Comparison of ENCODE assay signal across 8 mouse cellular contexts in the genomic region with DNA sequence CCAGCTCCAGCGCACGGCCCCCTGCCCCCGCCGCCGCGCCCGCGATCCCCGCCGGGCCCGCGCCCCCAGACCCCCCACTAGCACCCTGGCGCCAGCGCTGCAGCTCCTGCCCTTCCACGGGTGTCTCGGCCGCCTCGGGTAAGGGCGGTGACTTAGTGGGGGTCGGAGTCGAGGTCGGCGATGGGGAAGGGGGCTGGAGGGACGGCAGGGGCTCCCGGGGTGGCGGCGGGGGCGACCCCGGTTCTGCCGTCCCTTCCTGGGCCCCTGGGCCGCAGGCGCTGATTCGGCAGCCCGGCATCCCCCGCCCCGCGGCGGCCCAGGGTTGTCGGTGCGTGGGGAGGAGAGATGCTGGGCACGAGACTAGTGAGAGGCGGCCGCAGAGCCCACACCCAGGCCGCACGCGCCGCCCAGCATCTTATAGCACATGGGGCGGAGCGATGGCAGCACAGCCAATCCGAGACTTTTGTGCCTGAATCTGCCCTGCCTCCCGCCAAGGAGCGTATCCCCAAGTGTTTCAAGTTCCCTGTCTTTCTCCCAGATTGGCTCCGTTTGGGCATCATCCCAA. TPM values are rescaled to one million over a fixed set of nuclear protein-coding genes. Genes with fewer than 3 reads are reported as not detected.
A peak's percentile ranks its signal among the peaks of the same experiment; 100 is the strongest.
DNase-seq lines count a peak whose midpoint lies in the region; ATAC-seq lines count a peak whose summit lies in the region.

A gene (minus strand): TSS at position 391 of the 565 bp plus-strand sequence.

- intact Hi-C loops in left cerebral cortex, postnatal 10 days (cut with DNase I): no loop called here

- peak; percentile 59 for ATAC-seq in common myeloid progenitor, adult 5-6 weeks (replicated peaks; ENCODE audit: low read depth, poor library complexity, severe bottlenecking)
- peak; percentile 60 for ATAC-seq in inflammation-experienced regulatory T-cells, adult 6 months
- no peak for ATAC-seq in erythroid progenitor cell, adult 5-6 weeks (replicated peaks; ENCODE audit: low FRiP score, poor library complexity, severe bottlenecking)

- H3K36me3 ChIP-seq in megakaryocyte, embryonic 14.5 days (replicated peaks; ENCODE audit: low read length): no peaks in the 10 kb centered on the region

- peaks cover 39% of the 10 kb centered on the region for H3K4me1 ChIP-seq in megakaryocyte, embryonic 14.5 days

- peak within 1 kb of the TSS; percentile 84 for H3K4me3 ChIP-seq in megakaryocyte, embryonic 14.5 days (replicated peaks)

- H3K27me3 ChIP-seq in megakaryocyte, embryonic 14.5 days (replicated peaks): peaks cover 87% of the 10 kb centered on the region

- DNase-seq in adrenal gland, adult 2 months: peak; percentile 73
- peak; percentile 27 to 40 for DNase-seq in gastrocnemius, adult 8-10 months (ENCODE audit: low spot score in 2 of 2)
- DNase-seq in left cerebral cortex, postnatal 10 days (ENCODE audit: extremely low spot score in 1 of 2, low spot score in 2 of 2): peak; percentile 87 to 90
- DNase-seq in right cerebral cortex, postnatal 25 days: peak; percentile 89

- no peaks in the 10 kb centered on the region for H3K9me3 ChIP-seq in megakaryocyte, embryonic 14.5 days

RNA-seq across cellular contexts. Expression of the gene that starts here (rescaled TPM):
- 1 to 10 TPM; 4.4 to 7.5 TPM for total RNA-seq in adrenal gland, adult 2 months (2021)
- polyA plus RNA-seq in adrenal gland, adult 2 months (2012; rRNA removed): 7.4 and 11.4 TPM in 2 replicates
- not detected in 2 replicates for total RNA-seq in common myeloid progenitor, adult 5-6 weeks (2017)
- total RNA-seq in gastrocnemius, adult 8-10 months (2022): 1 to 10 TPM in 1 of 4 experiments, under 1 TPM in 3; 0.41 to 1.4 (median 0.81) TPM
- polyA plus RNA-seq in inflammation-experienced regulatory T-cells, adult 6 months (2017; shearing (Covaris generic)): not detected
- 100 to 1,000 TPM; 114 to 119 TPM for total RNA-seq in left cerebral cortex, postnatal 10 days (2021)
- polyA plus RNA-seq in megakaryocyte, embryonic 14.5 days (2012; ENCODE audit: insufficient read depth, low replicate concordance): 0.22 and 2.8 TPM in 2 replicates
- not detected in 2 replicates for total RNA-seq in erythroid progenitor cell, adult 5-6 weeks (2015; ENCODE audit: low replicate concordance)
- total RNA-seq in erythroid progenitor cell, adult 5-6 weeks (2017; ENCODE audit: low replicate concordance): not detected in 2 replicates

Comparison
In these comparisons a context has a peak if more than half of its experiments do, and no peak if none do; other contexts are left out.
1. RNA of the gene that starts here (total RNA-seq): 114 to 119 TPM in left cerebral cortex, postnatal 10 days; 4.4 to 7.5 TPM in adrenal gland, adult 2 months, 0.41 to 1.4 TPM in gastrocnemius, adult 8-10 months, not detected in common myeloid progenitor, adult 5-6 weeks and not detected in erythroid progenitor cell, adult 5-6 weeks; every median in the first group is over 10 times any median in the second.
2. Peak in ATAC-seq in common myeloid progenitor, adult 5-6 weeks; RNA of the gene not detected or under 1 TPM.
3. Peak in ATAC-seq in inflammation-experienced regulatory T-cells, adult 6 months; RNA of the gene not detected or under 1 TPM.
4. DNase-seq: peak in every context shown above with its lines; median percentile 89 in right cerebral cortex, postnatal 25 days; 88 in left cerebral cortex, postnatal 10 days; 73 in adrenal gland, adult 2 months; 34 in gastrocnemius, adult 8-10 months.